Mouse (Mus musculus) heart, postnatal 14 days (tissue): ENCODE data around the gene Zfp286. TPM values are rescaled to one million over a fixed set of nuclear protein-coding genes. Genes with fewer than 3 reads are reported as not detected.

ENCODE experiments used
- DNase-seq, 2 experiments: peaks; one replicate each; pipeline ENCODE4 v3.0.0; 2021 to 2022
- intact Hi-C: fragments of 180-260 bp; cut with DNase I; formaldehyde crosslinking; loops from one replicate; pipeline ENCODE4 v1.15.1; 2025
- total RNA-seq, 2 experiments: library from RNA; stranded (reverse); gene quantifications; 2 replicates each; pipeline ENCODE4 v1.2.3; 2021

Zfp286 gene
- total RNA-seq, 2 experiments from 2014 or later = 1.0 to 1.4 TPM

GRCm38 (mm10) chr11:62732022-62732387 lies 57.3 kb downstream of the Zfp286 start:
- DNase-seq = no peak
- intact Hi-C loops = no loop called here

- intact Hi-C loops = no loop called here
These were observed 57.8 kb downstream of the Zfp286 start, which contains the start of gene Zfp287 for GRCm38 (mm10) chr11:62731311-62732021. Zfp287 (minus strand) TSS chr11:62731905.

GRCm38 (mm10) chr11:62728276-62728675 lies 61.0 kb downstream of the Zfp286 start:
- no peak for DNase-seq
- intact Hi-C loops = no loop called here

More at GRCm38 (mm10) chr11:62731311-62732021, 57.8 kb downstream of the Zfp286 start, which contains the start of gene Zfp287:
- DNase-seq = peak; percentile 88 to 89

- intact Hi-C loops = no loop called here
- DNase-seq = no peak
These were observed 78.6 kb downstream of the Zfp286 start for GRCm38 (mm10) chr11:62710657-62711056.

GRCm38 (mm10) chr11:62708252-62708651 lies 81.0 kb downstream of the Zfp286 start:
- intact Hi-C loops = no loop called here
- DNase-seq = no peak

GRCm38 (mm10) chr11:62706141-62706540 lies 83.1 kb downstream of the Zfp286 start:
- intact Hi-C loops = no loop called here
- DNase-seq = no peak

Other genes starting within 250 kb of the Zfp286 start
- 100 to 1,000 TPM; 658 to 665 TPM for gene Ubb, start 238.3 kb downstream of the Zfp286 start, total RNA-seq
- 1 to 10 TPM; 3.4 to 4.5 TPM for gene Trpv2, start 215.0 kb downstream of the Zfp286 start, total RNA-seq
- gene Lrrc75a, start 140.9 kb downstream of the Zfp286 start, total RNA-seq = 1 to 10 TPM; 6.3 to 7.9 TPM
- gene Mmgt2, start 140.8 kb downstream of the Zfp286 start, total RNA-seq = 10 to 100 TPM in 1 of 2 experiments, 1 to 10 TPM in 1; 10.0 to 10.3 TPM
- gene Zfp287, start 57.6 kb downstream of the Zfp286 start, total RNA-seq = 1 to 10 TPM; 2.8 to 3.0 TPM
- not detected for gene Gm10428, start 36.4 kb downstream of the Zfp286 start, total RNA-seq
- gene Trim16, start 30.8 kb upstream of the Zfp286 start, total RNA-seq = 1 to 10 TPM; 5.8 to 6.7 TPM
- gene Fbxw10, start 57.6 kb upstream of the Zfp286 start, total RNA-seq = under 1 TPM; 0.43 to 0.49 TPM
- 10 to 100 TPM; 18.5 to 19.2 TPM for gene Tvp23b, start 90.0 kb upstream of the Zfp286 start, total RNA-seq
- not detected for gene Cdrt4, start 161.7 kb upstream of the Zfp286 start, total RNA-seq